Mouse (Mus musculus): ENCODE data around the gene Use1.
"Not testable (repeated sequence)": the region's sequence is repeated elsewhere in the genome, so short reads cannot be mapped to it uniquely, and the experiment has no call there.

Gene Use1

DNA sequence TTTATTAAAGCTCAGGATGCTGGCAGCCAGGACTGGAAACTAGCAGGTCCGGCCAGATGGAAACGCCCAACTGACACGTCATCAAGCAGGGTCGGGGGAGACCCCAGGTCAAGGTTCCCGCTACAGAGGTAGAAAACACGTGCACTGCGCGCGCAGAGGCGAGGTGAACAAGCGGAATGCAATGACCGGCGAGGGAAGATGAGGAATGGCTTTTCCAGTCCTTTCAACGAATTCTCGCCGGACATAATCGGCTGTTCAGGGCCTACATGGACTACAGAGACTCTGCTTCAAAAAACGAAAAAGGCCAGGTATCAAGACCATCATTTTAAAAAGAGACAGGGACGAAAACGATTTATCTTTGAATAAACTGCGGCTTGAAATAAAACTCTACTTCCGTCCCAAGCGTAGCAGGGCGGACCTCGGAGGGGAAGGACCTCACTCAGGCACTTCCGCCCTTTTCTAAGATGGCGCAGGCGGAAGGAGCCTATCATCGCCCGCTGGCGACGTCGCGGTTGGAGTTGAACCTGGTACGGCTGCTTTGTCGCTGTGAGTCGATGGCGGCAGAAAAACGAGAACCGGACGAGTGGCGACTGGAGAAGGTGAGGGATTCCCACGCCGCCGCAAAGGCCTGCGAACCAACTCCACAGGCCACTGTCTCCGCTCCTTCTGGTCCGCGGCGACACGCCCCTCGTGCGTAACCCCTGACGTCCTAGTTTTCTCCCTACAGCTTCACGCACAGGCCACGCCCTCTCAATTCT is at the start of gene Use1:
Gene Use1 (plus strand): TSS at position 78 of the 758 bp plus-strand sequence.
- peak; percentile 92 to 94 for DNase-seq

DNA sequence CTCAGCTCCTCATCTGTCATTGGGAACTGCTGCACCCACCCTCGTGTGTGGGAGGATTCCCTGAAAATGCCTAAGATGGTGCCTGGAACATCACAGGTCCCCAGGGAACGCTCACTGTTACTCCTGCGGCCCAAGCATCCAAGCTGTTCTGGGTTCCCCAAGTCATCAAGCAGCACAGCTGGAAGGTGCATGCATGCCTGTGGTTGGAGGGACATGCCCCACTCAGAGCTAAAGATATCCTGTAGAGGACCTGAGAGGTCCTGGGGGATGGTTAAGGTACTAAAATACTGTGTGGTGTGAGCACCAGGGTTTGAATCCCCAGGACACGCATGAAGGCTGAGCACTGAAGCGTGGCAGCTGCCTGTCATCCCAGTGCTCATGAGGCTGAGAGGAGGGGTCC is 48.0 kb upstream of the Use1 start:
- DNase-seq: not testable (repeated sequence)

DNA sequence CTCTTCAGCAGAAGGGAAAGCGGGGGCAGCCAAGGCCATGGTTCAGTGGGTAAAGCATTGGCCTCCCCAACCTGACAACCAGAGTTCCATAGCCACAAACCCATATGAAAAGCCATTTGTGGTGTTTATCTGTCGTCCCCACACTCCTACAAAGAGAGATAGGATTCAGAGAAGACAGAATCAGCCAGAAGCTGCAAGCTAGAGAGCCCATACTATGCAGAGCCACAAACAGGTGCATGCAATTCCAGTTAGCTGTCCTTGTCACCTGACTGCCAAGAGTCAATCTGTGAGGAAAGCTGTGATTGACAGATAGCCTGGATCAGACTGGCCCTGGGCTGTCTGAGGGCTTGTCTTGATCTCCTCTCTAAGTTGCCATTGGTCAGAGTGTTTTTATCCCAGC is 46.9 kb upstream of the Use1 start:
- DNase-seq: not testable (repeated sequence)

DNA sequence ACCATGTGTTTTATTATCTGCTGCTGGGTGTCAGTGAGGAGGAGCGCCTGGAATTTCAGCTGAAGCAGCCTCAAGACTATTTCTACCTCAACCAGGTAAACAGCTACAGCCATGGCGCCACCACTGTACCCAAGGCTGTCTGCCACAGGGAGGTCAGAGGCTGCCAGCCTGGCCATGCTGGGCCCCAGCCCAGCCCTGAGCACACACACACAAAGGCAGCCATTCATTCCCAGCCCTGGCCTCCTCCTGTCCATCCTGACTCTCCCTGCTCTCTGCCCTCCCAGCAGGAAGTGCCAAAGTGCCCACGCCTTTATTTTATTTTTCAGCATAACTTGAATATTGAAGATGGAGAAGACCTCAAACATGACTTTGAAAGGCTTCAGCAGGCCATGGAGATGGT is 43.7 kb upstream of the Use1 start:
- DNase-seq: no peak

DNA sequence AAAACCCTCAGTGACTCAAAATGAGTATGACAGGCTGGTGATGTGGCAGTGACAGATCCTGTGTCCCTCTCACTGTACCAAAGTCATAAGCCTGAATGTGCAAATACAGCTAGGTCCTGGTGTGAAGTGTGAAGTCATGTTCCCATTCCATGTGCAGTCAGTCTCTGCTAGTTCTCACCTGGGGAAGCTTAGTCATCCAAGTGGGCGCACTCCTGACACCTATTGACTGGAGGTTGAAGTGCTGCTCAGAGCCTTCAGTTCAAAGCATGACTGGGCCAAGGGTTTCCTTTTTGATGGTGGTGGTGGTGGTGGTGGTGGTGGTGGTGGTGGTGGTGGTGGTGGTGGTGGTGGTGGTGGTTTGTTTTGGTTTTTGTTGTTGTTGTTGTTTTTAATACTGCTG is 41.8 kb upstream of the Use1 start:
- peak in 1 of 2 experiments; percentile 53 for DNase-seq

DNA sequence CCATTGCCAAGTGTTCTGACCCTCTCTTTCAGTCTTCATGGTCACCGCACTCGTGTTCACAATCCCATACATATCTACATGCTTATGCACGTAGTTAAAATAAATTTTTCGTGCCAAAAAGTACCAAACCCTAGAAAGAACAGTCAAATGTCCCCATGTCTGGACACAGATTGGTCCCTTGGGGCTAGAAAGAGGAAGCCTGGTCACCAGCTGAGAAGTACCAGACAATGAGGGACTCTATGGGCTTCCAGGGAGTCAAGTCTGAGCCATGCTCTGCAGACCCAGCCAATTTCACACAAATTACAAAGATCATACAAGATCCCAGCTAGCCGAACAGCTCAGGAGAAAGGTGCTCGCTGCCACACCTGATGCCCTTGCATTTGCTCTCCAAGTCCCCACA is 28.8 kb upstream of the Use1 start:
- DNase-seq: not testable (repeated sequence)

DNA sequence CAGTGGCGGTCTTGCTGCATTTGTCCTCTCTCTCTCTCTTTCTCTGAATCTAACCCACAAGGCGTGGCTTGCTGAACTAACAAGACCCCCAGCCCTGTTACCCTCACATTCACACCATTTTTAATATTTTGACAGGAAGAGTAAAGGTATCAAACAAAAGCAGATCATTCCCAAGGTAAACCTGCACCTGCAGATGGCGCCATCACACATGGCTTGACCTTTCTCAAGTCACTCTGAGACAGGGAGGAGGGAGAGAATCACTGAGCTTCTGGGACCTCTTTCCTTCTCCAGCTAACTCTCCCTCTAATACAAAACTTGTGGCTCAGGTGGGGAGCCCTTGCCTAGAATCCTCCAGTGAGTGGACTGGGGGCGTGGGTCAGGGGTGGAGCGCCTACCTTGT is 26.0 kb upstream of the Use1 start:
- DNase-seq: peak in 1 of 2 experiments; percentile 39

DNA sequence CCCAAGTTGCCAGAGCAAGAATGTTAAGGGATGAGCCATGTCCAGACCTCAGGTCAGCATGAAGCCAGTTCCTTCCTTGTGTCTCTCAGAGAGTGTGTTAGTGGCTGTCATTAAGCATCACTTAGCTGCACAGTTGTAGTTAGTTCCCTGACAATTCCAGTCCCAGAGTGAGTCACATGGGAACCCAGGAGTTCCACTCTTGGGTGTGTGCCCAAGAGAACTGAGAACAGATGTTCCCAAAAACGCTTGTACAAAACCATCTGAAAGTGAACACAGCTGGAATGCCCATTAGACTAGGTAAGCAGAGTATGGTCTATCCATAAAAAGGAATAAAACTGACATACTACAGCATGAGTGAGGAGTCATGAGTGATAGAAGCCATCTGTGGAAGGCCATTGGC is 20.1 kb upstream of the Use1 start:
- no peak for DNase-seq

DNA sequence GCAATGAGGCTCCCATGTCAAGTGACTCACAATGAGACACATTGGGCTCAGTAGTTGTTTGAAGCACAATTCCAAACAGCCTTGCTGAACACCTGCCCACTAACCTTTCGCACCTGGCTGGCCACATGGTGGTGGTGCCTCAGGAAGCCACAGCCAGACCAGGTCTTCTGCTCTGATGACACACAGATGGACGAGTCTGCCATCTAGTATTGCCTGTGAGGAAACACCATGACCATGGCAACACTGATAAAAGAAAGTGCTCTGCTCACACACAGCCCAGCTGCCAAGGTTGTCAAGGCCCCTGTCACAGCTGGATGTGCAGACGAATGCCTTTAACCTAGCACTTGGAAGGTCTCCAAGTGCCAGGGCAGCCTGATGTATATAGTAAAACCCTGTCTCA is 15.5 kb upstream of the Use1 start:
- DNase-seq: no peak

DNA sequence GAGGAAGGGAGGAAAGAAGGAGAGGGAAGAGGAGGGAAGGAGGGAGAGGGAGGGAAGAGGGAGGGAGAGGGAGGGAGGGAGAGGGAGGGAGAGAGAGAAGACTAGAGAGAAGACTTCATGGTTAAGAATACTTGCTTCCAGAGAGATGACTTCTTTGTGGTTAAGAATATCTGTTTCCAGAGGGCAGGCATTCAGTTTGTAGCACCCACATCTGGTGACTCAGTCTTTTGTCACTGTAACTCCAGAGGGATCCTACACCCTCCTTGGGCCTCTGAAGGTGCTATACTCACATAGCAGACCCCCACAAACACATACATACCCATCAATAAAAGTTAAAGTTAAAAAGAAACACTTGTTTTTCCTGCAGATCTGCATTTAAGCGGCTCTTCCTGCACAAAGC is 15.1 kb upstream of the Use1 start:
- DNase-seq: no peak

DNA sequence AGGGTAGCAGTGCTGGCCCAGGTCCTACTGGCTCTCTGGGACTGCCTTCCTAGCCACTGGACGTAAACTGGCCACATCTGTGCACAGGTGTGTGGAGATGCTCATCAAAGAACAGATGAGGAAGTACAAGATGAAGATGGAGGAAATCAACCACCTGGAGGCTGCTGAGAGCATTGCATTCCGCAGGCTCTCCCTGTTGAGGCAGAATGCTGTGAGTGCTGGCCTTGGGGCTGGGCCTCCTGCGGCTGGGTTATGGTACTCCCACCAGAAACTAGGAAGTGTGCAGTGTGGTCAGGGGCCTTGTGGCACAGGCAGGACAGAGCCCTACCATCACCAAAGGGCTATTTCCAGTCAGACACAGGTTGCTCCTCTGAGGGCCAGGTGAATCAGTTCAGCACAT is 8.6 kb upstream of the Use1 start:
- DNase-seq: no peak

DNA sequence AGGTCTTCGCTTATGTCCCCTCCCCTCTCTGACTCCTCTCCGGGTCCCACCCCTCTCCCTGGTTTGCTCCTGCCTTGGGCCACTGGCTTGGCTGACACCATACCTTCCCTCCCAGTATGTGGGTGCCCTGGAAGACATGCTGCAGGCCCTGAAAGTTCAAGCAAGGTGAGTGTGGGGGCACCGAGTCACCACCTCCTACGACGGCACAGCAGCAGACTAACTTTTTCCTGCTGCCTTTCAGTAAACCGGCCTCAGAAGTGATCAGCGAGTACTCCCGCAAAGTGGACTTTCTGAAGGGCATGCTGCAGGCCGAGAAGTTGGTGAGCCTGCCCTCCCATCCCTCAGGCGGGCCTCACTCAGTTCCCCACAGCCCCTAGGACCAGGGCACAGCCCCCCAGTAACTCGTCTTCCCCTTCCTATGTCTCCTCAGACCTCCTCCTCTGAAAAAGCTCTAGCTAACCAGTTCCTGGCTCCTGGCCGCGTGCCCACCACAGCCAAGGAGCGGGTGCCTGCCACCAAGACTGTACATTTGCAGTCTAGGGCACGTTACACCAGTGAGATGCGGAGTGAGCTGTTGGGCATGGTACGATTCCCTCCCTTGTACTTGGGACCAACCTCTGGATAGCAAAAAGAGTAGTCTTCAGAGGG is 1.0 kb downstream of the Use1 start:
- DNase-seq: no peak

DNA sequence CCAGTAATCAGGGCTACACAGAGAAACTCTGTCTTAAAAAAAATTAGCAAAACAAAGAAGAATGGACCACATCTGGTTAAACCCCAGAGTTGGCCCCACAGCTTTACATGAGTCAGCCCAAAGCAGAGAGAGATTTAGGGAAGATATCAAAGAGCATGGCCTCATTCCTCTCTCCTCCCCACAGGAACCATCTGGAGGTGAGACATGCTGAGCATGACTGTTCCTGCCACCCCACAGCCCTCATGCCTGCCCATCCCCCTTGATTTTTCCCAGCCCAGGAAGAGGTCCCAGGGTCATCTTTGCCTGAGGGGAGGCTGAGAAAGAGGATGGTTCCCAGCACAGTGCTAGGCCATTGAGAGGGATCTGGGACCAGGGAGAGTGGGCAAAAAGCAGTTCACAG is 1.7 kb downstream of the Use1 start:
- DNase-seq: no peak

DNA sequence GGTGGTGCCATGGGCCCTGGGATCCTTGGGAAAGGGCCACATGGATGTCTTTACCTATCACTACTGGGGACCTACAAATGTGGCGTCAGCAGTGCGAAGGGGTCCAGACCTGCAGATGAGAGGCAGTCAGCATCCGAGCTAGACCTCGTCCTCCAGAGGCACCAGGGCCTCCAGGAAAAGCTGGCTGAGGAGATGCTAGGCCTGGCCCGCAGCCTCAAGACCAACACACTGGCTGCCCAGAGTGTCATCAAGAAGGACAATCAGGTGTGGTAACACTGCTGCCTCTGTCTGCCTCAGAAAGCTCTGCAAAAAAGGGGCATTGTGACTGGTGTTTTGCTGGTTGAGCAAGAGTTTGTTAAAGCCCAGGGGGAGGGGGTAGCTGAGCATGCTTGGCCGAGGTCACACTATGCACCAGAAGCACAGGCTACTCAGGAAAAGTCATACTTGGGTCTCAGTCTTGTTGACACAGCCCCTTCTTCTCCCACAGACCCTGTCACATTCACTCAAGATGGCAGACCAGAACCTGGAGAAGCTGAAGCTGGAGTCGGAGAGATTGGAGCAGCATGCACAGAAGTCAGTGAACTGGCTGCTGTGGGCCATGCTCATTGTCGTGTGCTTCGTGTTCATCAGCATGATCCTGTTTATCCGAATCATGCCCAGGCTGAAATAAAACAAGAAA is 2.5 kb downstream of the Use1 start:
- DNase-seq: no peak

DNA sequence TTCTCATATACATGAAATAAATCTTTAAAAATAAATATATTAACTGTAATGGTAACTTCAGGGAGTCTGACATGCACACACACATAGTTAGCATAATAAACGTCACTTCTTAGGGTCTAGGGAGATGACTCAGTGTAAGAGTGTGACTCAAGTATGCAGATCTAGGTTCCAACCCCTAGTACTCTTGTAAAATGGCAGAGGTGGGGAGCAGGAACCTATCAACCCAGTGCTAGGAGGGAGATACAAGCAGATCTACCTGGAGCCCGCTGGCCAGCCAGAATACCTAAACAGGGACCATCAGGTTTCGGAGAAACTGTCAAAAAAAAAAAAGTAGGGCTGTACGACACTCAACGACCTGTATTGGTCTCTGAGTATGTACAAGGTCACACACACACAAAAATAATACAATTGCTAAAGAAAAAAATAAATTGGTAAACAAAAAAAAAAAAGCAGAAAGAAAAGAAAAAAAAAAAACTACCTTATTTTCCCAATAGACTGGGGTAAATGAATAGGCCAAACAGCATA is 4.1 kb downstream of the Use1 start:
- DNase-seq: no peak

DNA sequence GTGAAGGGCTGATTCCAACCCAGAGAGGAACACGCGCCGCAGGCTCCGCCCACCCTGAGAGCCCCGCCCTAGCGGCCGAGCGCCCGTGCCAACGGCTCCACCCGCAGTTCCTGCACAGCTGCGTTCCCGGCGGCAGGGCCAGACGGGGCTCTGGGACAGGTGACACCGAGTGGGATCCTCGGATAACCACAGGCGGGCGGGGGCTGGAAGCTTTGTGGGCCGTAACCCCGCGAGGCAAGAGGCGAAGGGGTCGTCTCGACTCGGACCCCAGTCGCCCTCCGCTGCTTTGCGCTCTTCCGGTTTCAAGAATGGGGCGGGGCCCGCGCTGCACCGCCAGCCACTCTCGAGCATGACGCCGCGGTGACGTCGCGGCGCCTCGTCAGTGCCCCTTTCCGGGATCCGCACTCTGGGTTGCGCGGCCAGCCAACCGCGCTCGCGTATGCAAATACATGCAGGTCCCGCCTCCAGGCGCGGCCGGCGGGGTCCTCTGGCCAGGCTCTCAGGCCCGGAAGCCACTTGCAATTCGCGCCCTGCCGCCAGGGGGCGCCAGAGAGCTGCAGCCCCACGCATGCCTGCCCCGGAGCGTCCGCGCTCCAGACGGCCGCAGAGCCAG is 4.7 kb downstream of the Use1 start, which contains the start of gene Ocel1:
Gene Ocel1 (plus strand): TSS at position 63 of the 613 bp plus-strand sequence.
- peak; percentile 98 to 100 for DNase-seq

DNA sequence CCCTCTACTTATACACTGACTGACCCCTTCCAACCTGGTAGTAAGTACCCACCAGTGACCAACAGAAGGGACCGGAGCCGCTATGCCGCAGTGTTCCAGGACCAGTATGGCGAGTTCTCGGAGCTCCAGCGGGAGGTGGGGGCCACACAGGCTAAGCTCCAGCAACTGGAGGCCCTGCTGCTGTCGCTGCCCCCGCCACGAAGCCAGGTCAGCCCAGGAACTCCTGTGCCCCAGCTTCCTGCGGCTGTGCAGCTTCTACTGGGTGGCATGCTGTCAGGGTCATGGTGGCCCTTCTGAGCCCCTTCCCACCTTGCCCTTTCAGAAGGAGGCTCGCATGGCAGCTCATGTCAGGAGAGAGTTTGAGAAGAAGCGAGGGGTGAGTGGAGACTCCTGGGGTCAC is 5.8 kb downstream of the Use1 start:
- no peak for DNase-seq

DNA sequence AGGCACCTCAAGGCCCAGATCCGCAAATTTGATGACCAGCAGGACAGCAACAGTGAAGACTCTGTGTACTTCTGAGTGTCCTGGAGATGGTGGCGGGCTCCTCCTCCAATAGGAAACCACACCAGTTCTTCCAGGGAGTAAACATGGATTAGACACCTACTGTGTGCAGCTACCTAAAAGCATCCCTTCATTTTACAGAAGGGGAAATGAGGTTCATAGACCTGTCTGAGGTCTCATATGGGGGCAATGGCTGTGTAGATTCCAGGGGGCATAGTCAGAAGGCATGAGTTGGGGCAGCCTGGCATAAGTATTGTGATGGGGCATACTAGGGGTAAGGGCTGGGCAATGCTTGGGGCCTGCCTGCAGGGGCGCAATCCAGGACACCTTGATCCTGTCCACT is 6.4 kb downstream of the Use1 start:
- DNase-seq: no peak

DNA sequence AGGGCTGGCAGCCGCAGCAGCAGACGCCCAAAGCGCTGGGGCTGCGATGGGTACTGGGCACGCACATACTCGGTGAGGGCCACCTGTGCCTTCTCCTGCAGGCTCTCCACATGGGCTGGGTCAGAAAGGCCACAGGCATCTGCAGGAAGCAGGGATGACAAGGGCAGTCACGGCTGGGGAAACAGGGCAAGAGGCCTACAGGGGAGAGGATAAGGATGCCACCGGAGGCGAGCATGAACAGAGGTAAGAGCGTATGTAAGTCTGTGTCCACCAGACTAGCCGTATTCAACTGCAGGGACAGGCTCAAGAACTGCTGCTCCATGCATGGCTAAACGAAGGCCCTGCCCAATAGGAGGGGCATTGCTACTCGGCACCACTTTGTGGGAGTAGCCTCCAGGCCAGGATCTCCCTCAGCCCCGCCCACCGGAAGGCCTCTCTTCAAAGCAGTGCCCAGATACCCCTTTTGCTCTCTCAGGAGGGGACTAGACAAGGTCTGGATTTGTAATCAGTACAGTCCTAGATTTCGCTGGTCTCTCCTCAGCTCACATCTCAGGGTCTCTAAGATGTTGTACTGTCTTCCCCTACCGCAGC is 8.1 kb downstream of the Use1 start:
- DNase-seq: no peak

DNA sequence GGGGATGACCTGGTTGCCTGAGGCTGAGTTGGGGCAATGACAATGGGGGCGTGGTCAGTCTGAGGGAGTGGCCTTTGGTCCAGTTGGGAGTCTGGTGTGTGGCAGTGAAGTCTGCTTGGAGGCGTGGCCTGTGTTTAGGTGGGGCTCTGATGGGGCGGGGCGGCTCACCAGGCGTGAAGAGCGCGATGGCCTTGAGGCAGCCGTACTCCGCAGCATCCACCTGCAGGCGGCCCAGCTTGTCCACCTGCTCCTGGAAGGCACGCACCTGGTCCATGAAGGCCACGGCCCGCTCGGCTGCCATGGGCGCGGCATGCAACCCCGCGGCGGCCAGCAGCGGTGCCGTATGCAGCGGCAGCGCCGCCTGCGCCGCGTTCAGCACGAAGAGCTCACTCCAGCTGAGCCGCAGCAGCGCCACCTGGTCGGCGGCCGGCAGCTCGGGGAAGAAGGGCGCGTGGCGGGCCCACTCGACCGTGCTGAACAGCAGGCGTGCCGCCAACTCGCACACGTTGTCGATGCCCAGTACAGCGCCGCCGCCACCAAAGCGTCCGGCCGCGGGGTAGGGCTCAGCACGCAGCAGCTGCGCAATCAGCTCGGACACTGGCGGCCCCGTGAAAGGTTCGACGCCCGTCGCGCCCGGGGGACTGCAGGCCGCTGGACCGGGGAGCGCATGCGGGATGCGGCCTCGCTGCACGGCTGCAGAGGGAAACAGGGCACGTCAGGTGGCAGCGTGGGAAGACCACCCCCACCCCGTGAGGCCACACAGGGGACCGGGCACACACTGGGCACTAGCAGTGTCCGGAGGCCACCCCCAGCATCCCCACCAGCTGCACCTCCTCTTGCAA is 9.2 kb downstream of the Use1 start:
- peak; percentile 77 to 84 for DNase-seq

DNA sequence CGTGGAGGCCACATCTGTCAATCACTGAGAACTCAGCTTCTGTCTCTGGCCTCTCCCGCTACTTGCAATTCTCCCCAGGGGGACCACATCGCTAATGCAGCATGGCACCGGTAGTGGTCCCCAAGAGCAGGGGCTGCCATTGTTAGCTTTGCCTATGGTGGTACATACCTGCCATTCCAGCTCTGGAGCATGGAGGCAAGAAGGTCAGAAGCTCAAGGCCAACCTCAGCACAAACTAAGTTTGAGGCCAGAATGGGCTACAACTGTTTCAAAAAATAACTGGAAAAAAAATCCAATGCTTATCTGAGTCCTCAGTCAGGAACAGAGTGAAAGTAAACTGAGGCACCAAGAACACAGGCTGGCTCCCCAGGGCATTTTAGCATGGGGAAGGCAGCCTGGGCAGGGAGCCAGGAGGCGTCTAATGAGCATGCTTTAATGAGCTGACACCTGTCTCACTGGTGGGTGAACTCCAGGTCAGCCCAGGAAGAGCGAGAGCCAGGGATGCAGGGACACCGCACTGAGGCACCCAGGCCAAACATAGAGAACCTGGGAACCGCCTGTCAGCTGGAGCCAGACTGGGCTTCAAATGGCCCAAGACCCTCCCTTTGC is 9.9 kb downstream of the Use1 start:
- no peak for DNase-seq

DNA sequence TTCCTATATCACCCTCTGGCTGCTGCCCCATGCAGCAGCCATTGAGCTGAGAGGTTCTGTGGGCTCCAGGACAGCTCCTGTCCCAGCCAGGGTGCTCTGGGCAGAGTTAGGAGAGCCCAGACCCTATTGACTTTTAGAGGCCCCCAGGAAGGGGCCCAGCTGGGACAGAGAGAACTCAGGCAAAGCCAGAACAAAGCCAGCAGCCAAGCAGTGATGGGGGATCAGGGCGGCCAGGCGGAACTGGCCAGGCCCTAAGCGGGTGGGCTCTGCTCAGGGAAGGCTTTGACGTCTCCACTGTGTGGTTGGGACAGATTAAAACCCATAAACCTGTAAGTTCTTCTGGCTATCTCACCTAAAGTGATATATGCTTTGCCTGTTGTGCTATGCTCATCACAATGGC is 12.4 kb downstream of the Use1 start:
- no peak for DNase-seq
